Mouse (Mus musculus) bone marrow macrophage, adult 2 months (primary cell): ENCODE measurements around the gene Strn.

ENCODE experiments used
- CTCF ChIP-seq: IDR thresholded peaks from 2 replicates; pipeline ENCODE4 v1.5.1; 2012; ENCODE audit warnings: low read depth, mild to moderate bottlenecking, low read length, moderate library complexity
- POLR2A ChIP-seq: IDR thresholded peaks from 2 replicates; pipeline ENCODE4 v1.6.1; 2012; ENCODE audit warnings: mild to moderate bottlenecking, low read depth, low read length, borderline replicate concordance

DNA sequence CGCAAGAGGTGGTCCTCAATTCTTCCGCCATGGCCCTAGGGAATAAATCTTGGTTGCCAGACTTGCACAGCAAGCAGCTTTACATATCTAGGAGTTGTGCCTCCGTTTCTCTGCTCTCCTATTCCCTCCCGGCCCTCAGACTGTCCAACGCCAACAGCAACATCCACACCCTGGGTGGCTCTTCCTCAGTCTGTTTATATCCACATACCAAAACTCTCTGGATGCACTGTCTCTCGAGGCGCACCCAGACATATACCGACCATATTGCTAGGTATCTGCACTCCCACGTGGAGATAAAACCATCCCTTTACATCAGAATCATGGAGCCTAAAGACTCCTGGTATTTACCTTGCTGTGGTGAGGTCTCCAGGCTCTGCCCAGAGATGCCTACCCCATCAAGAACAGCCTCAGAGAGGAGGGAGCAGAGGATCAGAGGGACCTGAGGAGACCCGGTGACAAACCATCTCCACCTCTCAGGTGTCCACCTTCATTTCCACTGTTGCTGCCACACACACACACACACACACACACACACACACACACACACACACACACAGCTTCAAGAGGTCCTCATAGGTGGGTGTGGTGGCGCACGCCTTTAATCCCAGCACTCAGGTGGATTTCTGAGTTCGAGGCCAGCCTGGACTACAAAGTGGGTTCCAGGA, 127.7 kb downstream of the Strn start:
- TF ChIP-seq CTCF (no peak), POLR2A (no peak)
